Mouse (Mus musculus): Measurements from ENCODE around the gene Gpsm1. TPM values are rescaled to one million over a fixed set of nuclear protein-coding genes. Genes with fewer than 3 reads are reported as not detected.

Gene Gpsm1
- polyA plus RNA-seq, 1 experiment: 49.2 TPM

GRCm38 (mm10) chr2:26317991-26318672 lies 2.8 kb downstream of the Gpsm1 start:
- Histone ChIP-seq H3K4me3 (ENCODE audit: insufficient read depth, low read length) (no peak overlapping the region), H3K27ac (ENCODE audit: insufficient read depth, low read length) (no peak overlapping the region)
- no peak for TF ChIP-seq POLR2A (IDR thresholded peaks at IDR 0.05; ENCODE audit: extremely low read depth, insufficient read depth, low read length)

GRCm38 (mm10) chr2:26319109-26319508 lies 3.8 kb downstream of the Gpsm1 start:
- no peak overlapping the region for H3K27ac ChIP-seq (ENCODE audit: insufficient read depth, low read length)
- no peak overlapping the region for H3K4me3 ChIP-seq (ENCODE audit: insufficient read depth, low read length)
- TF ChIP-seq CTCF (IDR thresholded peaks at IDR 0.05; ENCODE audit: extremely low read depth, insufficient read depth, low read length): no peak
- no peak for TF ChIP-seq POLR2A (IDR thresholded peaks at IDR 0.05; ENCODE audit: extremely low read depth, insufficient read depth, low read length)
- peaks cover 7% of the 10 kb centered on the region for H3K4me1 ChIP-seq (ENCODE audit: control insufficient read depth, insufficient read depth, low read length)

More at GRCm38 (mm10) chr2:26317991-26318672, 2.8 kb downstream of the Gpsm1 start:
- peaks cover 7% of the 10 kb centered on the region for H3K4me1 ChIP-seq (ENCODE audit: control insufficient read depth, insufficient read depth, low read length)

- Histone ChIP-seq H3K4me1 (ENCODE audit: control insufficient read depth, insufficient read depth, low read length) (peaks cover 7% of the 10 kb centered on the region), H3K4me3 (ENCODE audit: insufficient read depth, low read length) (no peak overlapping the region)
- TF ChIP-seq POLR2A (IDR thresholded peaks at IDR 0.05; ENCODE audit: extremely low read depth, insufficient read depth, low read length): no peak
Measured at GRCm38 (mm10) chr2:26319519-26320244, 4.4 kb downstream of the Gpsm1 start.

GRCm38 (mm10) chr2:26320245-26321185 lies 5.2 kb downstream of the Gpsm1 start:
- H3K27ac ChIP-seq (ENCODE audit: insufficient read depth, low read length): no peak overlapping the region
- H3K4me1 ChIP-seq (ENCODE audit: control insufficient read depth, insufficient read depth, low read length): peaks cover 8% of the 10 kb centered on the region
- TF ChIP-seq CTCF (IDR thresholded peaks at IDR 0.05; ENCODE audit: extremely low read depth, insufficient read depth, low read length) (no peak), POLR2A (IDR thresholded peaks at IDR 0.05; ENCODE audit: extremely low read depth, insufficient read depth, low read length) (no peak)
- no peak overlapping the region for H3K4me3 ChIP-seq (ENCODE audit: insufficient read depth, low read length)

More at GRCm38 (mm10) chr2:26319519-26320244, 4.4 kb downstream of the Gpsm1 start:
- no peak overlapping the region for H3K27ac ChIP-seq (ENCODE audit: insufficient read depth, low read length)

GRCm38 (mm10) chr2:26323589-26324325 lies 8.4 kb downstream of the Gpsm1 start:
- H3K4me3 ChIP-seq (ENCODE audit: insufficient read depth, low read length): no peak overlapping the region
- peaks cover 4% of the 10 kb centered on the region; the same call in 1 of the 2 replicates for H3K4me1 ChIP-seq (ENCODE audit: control insufficient read depth, insufficient read depth, low read length)
- H3K27ac ChIP-seq (ENCODE audit: insufficient read depth, low read length): no peak overlapping the region
- TF ChIP-seq CTCF (IDR thresholded peaks at IDR 0.05; ENCODE audit: extremely low read depth, insufficient read depth, low read length): no peak
- no peak for TF ChIP-seq POLR2A (IDR thresholded peaks at IDR 0.05; ENCODE audit: extremely low read depth, insufficient read depth, low read length)

- no peak for TF ChIP-seq POLR2A (IDR thresholded peaks at IDR 0.05; ENCODE audit: extremely low read depth, insufficient read depth, low read length)
- peak; percentile 66 for TF ChIP-seq CTCF (IDR thresholded peaks at IDR 0.05; ENCODE audit: extremely low read depth, insufficient read depth, low read length)
- no peak overlapping the region for H3K4me3 ChIP-seq (ENCODE audit: insufficient read depth, low read length)
- H3K4me1 ChIP-seq (ENCODE audit: control insufficient read depth, insufficient read depth, low read length): peaks cover 2% of the 10 kb centered on the region; the same call in 1 of the 2 replicates
- H3K27ac ChIP-seq (ENCODE audit: insufficient read depth, low read length): no peak overlapping the region
Measured at GRCm38 (mm10) chr2:26324917-26325316, 9.6 kb downstream of the Gpsm1 start.

- TF ChIP-seq CTCF (IDR thresholded peaks at IDR 0.05; ENCODE audit: extremely low read depth, insufficient read depth, low read length) (peak; percentile 92), POLR2A (IDR thresholded peaks at IDR 0.05; ENCODE audit: extremely low read depth, insufficient read depth, low read length) (no peak)
- Histone ChIP-seq H3K4me3 (ENCODE audit: insufficient read depth, low read length) (no peak overlapping the region), H3K4me1 (ENCODE audit: control insufficient read depth, insufficient read depth, low read length) (peaks cover 2% of the 10 kb centered on the region; the same call in 1 of the 2 replicates), H3K27ac (ENCODE audit: insufficient read depth, low read length) (no peak overlapping the region)
Measured at GRCm38 (mm10) chr2:26325386-26326181, 10.3 kb downstream of the Gpsm1 start.

GRCm38 (mm10) chr2:26327852-26328251 lies 12.5 kb downstream of the Gpsm1 start:
- peaks cover 2% of the 10 kb centered on the region; the same call in 1 of the 2 replicates for H3K4me1 ChIP-seq (ENCODE audit: control insufficient read depth, insufficient read depth, low read length)
- H3K4me3 ChIP-seq (ENCODE audit: insufficient read depth, low read length): no peak overlapping the region
- TF ChIP-seq POLR2A (IDR thresholded peaks at IDR 0.05; ENCODE audit: extremely low read depth, insufficient read depth, low read length) (no peak), CTCF (IDR thresholded peaks at IDR 0.05; ENCODE audit: extremely low read depth, insufficient read depth, low read length) (no peak)
- no peak overlapping the region for H3K27ac ChIP-seq (ENCODE audit: insufficient read depth, low read length)

Data from cortical plate, adult 2 months (tissue).